Mouse (Mus musculus) layer of hippocampus, postnatal 14 days (tissue): Measurements from ENCODE around the gene Frmd3. TPM values are rescaled to one million over a fixed set of nuclear protein-coding genes. Genes with fewer than 3 reads are reported as not detected.
"Not testable (repeated sequence)": the region's sequence is repeated elsewhere in the genome, so short reads cannot be mapped to it uniquely, and the experiment has no call there.

ENCODE experiments used
- DNase-seq, 2 experiments: peaks; one replicate each; pipeline ENCODE4 v3.0.0; 2021 to 2022; ENCODE audit warnings: low spot score in 2 of 2, mixed read lengths in 1 of 2
- long read RNA-seq, 2 experiments: library from polyadenylated mRNA; stranded (forward); transcript quantifications; one replicate each; pipeline ENCODE4 v2.0.0; 2021
- total RNA-seq, 2 experiments: library from RNA; stranded (reverse); gene quantifications; 2 replicates each; pipeline ENCODE4 v1.2.3; 2021

Gene Frmd3
- 1 to 10 TPM; 9.3 TPM for total RNA-seq
- long read RNA-seq, experiment 1, full-length matches to known transcripts: 3 of 5 reads
- long read RNA-seq, experiment 1, partial matches to known transcripts: 1 of 5 reads
- long read RNA-seq, experiment 1, other reads (novel, unspliced or antisense): 1 of 5 reads
- long read RNA-seq, experiment 2, full-length matches to known transcripts: 7 of 10 reads
- long read RNA-seq, experiment 2, partial matches to known transcripts: 2 of 10 reads
- long read RNA-seq, experiment 2, other reads (novel, unspliced or antisense): 1 of 10 reads

- peak; percentile 66 to 79 for DNase-seq
Observed at GRCm38 (mm10) chr4:74013211-74014047, at the start of gene Frmd3. Gene Frmd3, plus strand, starts transcription at chr4:74013442.

- DNase-seq: peak in 1 of 2 experiments; percentile 13
Observed at GRCm38 (mm10) chr4:73980454-73980853, 32.8 kb upstream of the Frmd3 start.

GRCm38 (mm10) chr4:74012277-74012676, 965 bp upstream of the Frmd3 start:
- peak; percentile 3 to 6 for DNase-seq

- peak in 1 of 2 experiments; percentile 7 for DNase-seq
Observed at GRCm38 (mm10) chr4:74012700-74013099, 542 bp upstream of the Frmd3 start.

- peak in 1 of 2 experiments; percentile 18 for DNase-seq
Observed at GRCm38 (mm10) chr4:74014048-74014500, 832 bp downstream of the Frmd3 start.

GRCm38 (mm10) chr4:74020084-74020483, 6.8 kb downstream of the Frmd3 start:
- no peak for DNase-seq

- no peak for DNase-seq
Observed at GRCm38 (mm10) chr4:74043226-74043625, 30.0 kb downstream of the Frmd3 start.

- DNase-seq: peak in 1 of 2 experiments; percentile 71
Observed at GRCm38 (mm10) chr4:74051692-74052091, 38.5 kb downstream of the Frmd3 start.

- no peak for DNase-seq
Observed at GRCm38 (mm10) chr4:74076727-74077126, 63.5 kb downstream of the Frmd3 start.

GRCm38 (mm10) chr4:74110816-74111215, 97.6 kb downstream of the Frmd3 start:
- DNase-seq: no peak

GRCm38 (mm10) chr4:74191528-74191927, 178.3 kb downstream of the Frmd3 start:
- DNase-seq: no peak

- no peak for DNase-seq
Observed at GRCm38 (mm10) chr4:74201281-74201811, 188.1 kb downstream of the Frmd3 start.

GRCm38 (mm10) chr4:74221780-74222179, 208.5 kb downstream of the Frmd3 start:
- DNase-seq: not testable (repeated sequence)

- DNase-seq: no peak
Observed at GRCm38 (mm10) chr4:74222360-74222759, 209.1 kb downstream of the Frmd3 start.

GRCm38 (mm10) chr4:74224210-74224609, 211.0 kb downstream of the Frmd3 start:
- no peak for DNase-seq

- DNase-seq: no peak
Observed at GRCm38 (mm10) chr4:74230994-74231393, 217.8 kb downstream of the Frmd3 start.

- DNase-seq: peak; percentile 26 to 30
Observed at GRCm38 (mm10) chr4:74231405-74231804, 218.2 kb downstream of the Frmd3 start.

- peak; percentile 45 to 79 for DNase-seq
Observed at GRCm38 (mm10) chr4:74233534-74233933, 220.3 kb downstream of the Frmd3 start.

GRCm38 (mm10) chr4:74242176-74242575, 228.9 kb downstream of the Frmd3 start, which contains the start of gene Kdm4c:
Gene Kdm4c, plus strand, starts transcription at chr4:74242497.
- no peak for DNase-seq
